ENCODE assay signal across 8 mouse cellular contexts in the genomic region with DNA sequence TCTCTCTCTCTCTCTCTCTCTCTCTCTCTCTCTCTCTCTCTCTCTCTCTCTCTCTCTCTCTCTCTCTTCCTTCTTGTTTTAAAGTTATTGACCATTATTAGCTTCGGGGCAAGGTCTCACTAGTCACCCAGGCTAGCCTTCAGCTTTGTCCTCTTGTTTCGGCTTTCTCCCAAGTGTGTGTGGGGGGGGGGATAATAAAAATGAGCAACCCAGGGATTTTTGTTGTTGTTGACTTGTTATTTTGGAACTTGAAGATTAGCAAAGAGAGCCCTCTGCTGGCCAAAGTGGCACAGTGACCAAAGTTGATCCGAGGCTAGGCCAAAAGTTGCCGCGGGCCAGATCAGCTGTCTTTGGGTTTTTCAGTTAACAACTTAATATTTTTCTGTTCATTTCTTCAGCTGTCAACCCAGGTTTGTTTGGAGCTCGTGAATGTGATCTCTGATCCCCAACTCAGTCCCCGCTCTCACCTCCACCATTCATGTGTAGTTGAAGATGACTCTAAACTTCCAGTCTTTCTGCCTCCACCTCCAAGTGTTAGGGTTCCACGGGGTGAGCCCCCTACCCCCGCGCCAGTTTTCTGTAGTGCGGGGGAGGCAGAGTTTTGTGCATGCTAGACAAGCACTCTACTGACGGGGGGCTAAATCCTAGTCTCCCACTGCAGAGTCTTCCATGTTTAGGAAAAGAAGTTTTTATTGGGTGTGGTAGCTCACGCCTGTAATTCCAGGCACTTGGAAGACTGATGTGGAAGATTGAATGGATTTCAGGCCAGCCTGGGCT. TPM values are rescaled to one million over a fixed set of nuclear protein-coding genes. Genes with fewer than 3 reads are reported as not detected.
A peak's percentile ranks its signal among the peaks of the same experiment; 100 is the strongest.
DNase-seq lines count a peak whose midpoint lies in the region; ATAC-seq and TF ChIP-seq lines count a peak whose summit lies in the region.

No protein-coding gene starts in this region.

- ATAC-seq in liver, postnatal 0 days, result peak; percentile 68

- no peak overlapping the region for H3K4me3 ChIP-seq in ES-E14 (ENCODE audit: insufficient read depth in 1 of 2, low read depth in 1 of 2, low read length in 2 of 2, poor library complexity in 1 of 2, severe bottlenecking in 1 of 2)
- no peak overlapping the region for H3K4me3 ChIP-seq in liver, postnatal 0 days (ENCODE audit: low read depth, low read length)

- peak; percentile 82 for TF ChIP-seq CTCF in liver, postnatal 0 days (IDR thresholded peaks at IDR 0.05; ENCODE audit: low read depth)

- peak overlapping the region; percentile 20; the same call in 1 of the 2 replicates for H3K4me2 ChIP-seq in liver, postnatal 0 days (ENCODE audit: low read depth, low read length)

- no peak overlapping the region for H3K27ac ChIP-seq in ES-E14 (ENCODE audit: insufficient read depth, low read depth, low read length, poor library complexity, severe bottlenecking)
- H3K27ac ChIP-seq in liver, postnatal 0 days (ENCODE audit: low read depth), result no peak overlapping the region

- no peak overlapping the region for H3K9ac ChIP-seq in ES-E14 (ENCODE audit: insufficient read depth, low read depth, low read length, poor library complexity, severe bottlenecking)
- no peak overlapping the region for H3K9ac ChIP-seq in liver, postnatal 0 days (replicated peaks)

- 50% methylated on average over 13 of the region's 13 CpGs for WGBS in liver, postnatal 0 days (ENCODE audit: insufficient replicate concordance)

- no peaks in the 10 kb centered on the region for H3K36me3 ChIP-seq in ES-E14 (ENCODE audit: control insufficient read depth, insufficient read depth, low read length, poor library complexity, severe bottlenecking)
- peaks cover 37% of the 10 kb centered on the region for H3K36me3 ChIP-seq in liver, postnatal 0 days (replicated peaks; ENCODE audit: insufficient read depth, low read length)

- peak; percentile 31; the same call in 1 of the 2 replicates for TF ChIP-seq EP300 in liver, postnatal 0 days (IDR thresholded peaks at IDR 0.05; ENCODE audit: low read depth)

- in situ Hi-C loops in ES-E14 (cut with MboI; ENCODE audit: low sequenced_read_pairs in 2 of 2, unreplicated experiment in 2 of 2), result no loop called here

- H3K4me1 ChIP-seq in ES-E14 (ENCODE audit: control insufficient read depth in 2 of 2, insufficient read depth in 2 of 2, low read length in 2 of 2, poor library complexity in 1 of 2), result peaks cover 0 to 5% of the 10 kb centered on the region in 2 experiments; a peak in 1 of 4 replicates
- no peaks in the 10 kb centered on the region for H3K4me1 ChIP-seq in liver, postnatal 0 days (ENCODE audit: insufficient read depth)

- peak; percentile 68 for DNase-seq in 3134 (ENCODE audit: extremely low read depth, insufficient read length, low spot score)
- peak; percentile 62 for DNase-seq in ES-E14 (ENCODE audit: low read depth, low spot score)
- peak; percentile 71 for DNase-seq in cerebellum, adult 8-10 months
- peak; percentile 73 for DNase-seq in gastrocnemius, adult 18-20 months (ENCODE audit: low spot score)
- peak; percentile 61 to 84 for DNase-seq in kidney, adult 8-10 months
- peak; percentile 79 for DNase-seq in liver, postnatal 0 days
- peak; percentile 49 for DNase-seq in retina, adult 2 months (ENCODE audit: low read depth, low spot score)
- DNase-seq in thymus, postnatal 36 days, result peak; percentile 60 to 70

- no peaks in the 10 kb centered on the region for H3K27me3 ChIP-seq in liver, postnatal 0 days (ENCODE audit: insufficient read depth, low read length)

- H3K9me3 ChIP-seq in ES-E14 (ENCODE audit: control insufficient read depth, insufficient read depth, low read depth, low read length), result no peaks in the 10 kb centered on the region
- H3K9me3 ChIP-seq in liver, postnatal 0 days (ENCODE audit: low read length), result no peaks in the 10 kb centered on the region

TF ChIP-seq in ES-E14, 5 proteins besides CTCF, POLR2A, EP300 and RAD21:
- TF ChIP-seq ZC3H11A (IDR thresholded peaks at IDR 0.05; ENCODE audit: borderline replicate concordance, low read depth, low read length) (0 out of 2 replicates have a peak, but pooled peaks have one; percentile 6), CHD2 (IDR thresholded peaks at IDR 0.05; ENCODE audit: low read depth, low read length) (no peak), HCFC1 (IDR thresholded peaks at IDR 0.05; ENCODE audit: borderline replicate concordance, insufficient read depth, low read length) (no peak), ZNF384 (IDR thresholded peaks at IDR 0.05; ENCODE audit: low read depth, low read length) (no peak)

RNA-seq across cellular contexts. Expression of gene Cdkn1b, which starts 27.3 kb away (rescaled TPM):
- 10.7 and 15.4 TPM in 2 replicates for total RNA-seq in ES-E14 (2012; rRNA removed)
- 10 to 100 TPM; 32.2 to 34.1 TPM for total RNA-seq in gastrocnemius, adult 18-20 months (2021)
- polyA plus RNA-seq in liver, postnatal 0 days (2015; fragmentation: Nextera tagmentation; extraction: Ambion mirVana), result 10.9 and 14.1 TPM in 2 replicates

RNA-seq across cellular contexts. Expression of gene Apold1, which starts 34.0 kb away (rescaled TPM):
- total RNA-seq in ES-E14 (2012; rRNA removed), result 0.16 and 0.22 TPM in 2 replicates
- total RNA-seq in gastrocnemius, adult 18-20 months (2021), result 1 to 10 TPM; 1.6 to 4.9 TPM
- polyA plus RNA-seq in liver, postnatal 0 days (2015; fragmentation: Nextera tagmentation; extraction: Ambion mirVana), result 2.4 and 2.5 TPM in 2 replicates

RNA-seq across cellular contexts. Expression of gene Gpr19, which starts 49.1 kb away (rescaled TPM):
- total RNA-seq in ES-E14 (2012; rRNA removed), result 34.7 and 36.3 TPM in 2 replicates
- 1 to 10 TPM; 4.2 to 5.1 TPM for total RNA-seq in gastrocnemius, adult 18-20 months (2021)
- 4.6 and 4.8 TPM in 2 replicates for polyA plus RNA-seq in liver, postnatal 0 days (2015; fragmentation: Nextera tagmentation; extraction: Ambion mirVana)
